Mouse (Mus musculus): Measurements from ENCODE around the gene Hnf1a. TPM values are rescaled to one million over a fixed set of nuclear protein-coding genes. Genes with fewer than 3 reads are reported as not detected.

Gene Hnf1a
- polyA plus RNA-seq, 1 experiment from 2014 or later, result not detected

GRCm38 (mm10) chr5:114961590-114962360 is 9.1 kb downstream of the Hnf1a start:
- ATAC-seq (ENCODE audit: insufficient read depth, low FRiP score, low TSS enrichment), result no peak
- H3K27ac ChIP-seq (ENCODE audit: low read depth, low read length), result no peak overlapping the region
- H3K4me1 ChIP-seq (ENCODE audit: control insufficient read depth, insufficient read depth, low read length), result no peaks in the 10 kb centered on the region
- no peaks in the 10 kb centered on the region for H3K9me3 ChIP-seq (ENCODE audit: control insufficient read depth, low read length)
- peak overlapping the region; percentile 10; the same call in 1 of the 2 replicates for H3K9ac ChIP-seq (ENCODE audit: low read length)
- no peaks in the 10 kb centered on the region for H3K27me3 ChIP-seq (ENCODE audit: control insufficient read depth, insufficient read depth, low read length)
- 47% methylated on average over 4 of the region's 4 CpGs for WGBS
- H3K4me3 ChIP-seq (ENCODE audit: low read depth, low read length), result no peak overlapping the region
- peak; percentile 41 for DNase-seq (ENCODE audit: low spot score)
- H3K4me2 ChIP-seq (ENCODE audit: low read depth), result no peak overlapping the region
- no peaks in the 10 kb centered on the region for H3K36me3 ChIP-seq (ENCODE audit: control insufficient read depth, insufficient read depth, low read length)

GRCm38 (mm10) chr5:114958069-114958468 is 12.8 kb downstream of the Hnf1a start:
- 91% methylated on average over 5 of the region's 5 CpGs for WGBS
- Histone ChIP-seq H3K4me2 (ENCODE audit: low read depth) (no peak overlapping the region), H3K4me3 (ENCODE audit: low read depth, low read length) (no peak overlapping the region), H3K27me3 (ENCODE audit: control insufficient read depth, insufficient read depth, low read length) (no peaks in the 10 kb centered on the region), H3K36me3 (ENCODE audit: control insufficient read depth, insufficient read depth, low read length) (no peaks in the 10 kb centered on the region), H3K4me1 (ENCODE audit: control insufficient read depth, insufficient read depth, low read length) (no peaks in the 10 kb centered on the region), H3K9me3 (ENCODE audit: control insufficient read depth, low read length) (no peaks in the 10 kb centered on the region), H3K9ac (ENCODE audit: low read length) (no peak overlapping the region), H3K27ac (ENCODE audit: low read depth, low read length) (no peak overlapping the region)
- DNase-seq (ENCODE audit: low spot score) (no peak), ATAC-seq (ENCODE audit: insufficient read depth, low FRiP score, low TSS enrichment) (no peak)

- DNase-seq (ENCODE audit: low spot score) (no peak), ATAC-seq (ENCODE audit: insufficient read depth, low FRiP score, low TSS enrichment) (no peak)
- no peaks in the 10 kb centered on the region for H3K9me3 ChIP-seq (ENCODE audit: control insufficient read depth, low read length)
- no peaks in the 10 kb centered on the region for H3K36me3 ChIP-seq (ENCODE audit: control insufficient read depth, insufficient read depth, low read length)
- 0 out of 2 replicates have a peak, but pooled peaks cover 2% of the 10 kb centered on the region for H3K4me1 ChIP-seq (ENCODE audit: control insufficient read depth, insufficient read depth, low read length)
- H3K4me2 ChIP-seq (ENCODE audit: low read depth), result no peak overlapping the region
- H3K27me3 ChIP-seq (ENCODE audit: control insufficient read depth, insufficient read depth, low read length), result no peaks in the 10 kb centered on the region
- H3K4me3 ChIP-seq (ENCODE audit: low read depth, low read length), result no peak overlapping the region
- WGBS, result 91% methylated on average over 14 of the region's 14 CpGs
- no peak overlapping the region for H3K9ac ChIP-seq (ENCODE audit: low read length)
- H3K27ac ChIP-seq (ENCODE audit: low read depth, low read length), result no peak overlapping the region
Observed at GRCm38 (mm10) chr5:114953326-114953725, 17.6 kb downstream of the Hnf1a start.

DNA sequence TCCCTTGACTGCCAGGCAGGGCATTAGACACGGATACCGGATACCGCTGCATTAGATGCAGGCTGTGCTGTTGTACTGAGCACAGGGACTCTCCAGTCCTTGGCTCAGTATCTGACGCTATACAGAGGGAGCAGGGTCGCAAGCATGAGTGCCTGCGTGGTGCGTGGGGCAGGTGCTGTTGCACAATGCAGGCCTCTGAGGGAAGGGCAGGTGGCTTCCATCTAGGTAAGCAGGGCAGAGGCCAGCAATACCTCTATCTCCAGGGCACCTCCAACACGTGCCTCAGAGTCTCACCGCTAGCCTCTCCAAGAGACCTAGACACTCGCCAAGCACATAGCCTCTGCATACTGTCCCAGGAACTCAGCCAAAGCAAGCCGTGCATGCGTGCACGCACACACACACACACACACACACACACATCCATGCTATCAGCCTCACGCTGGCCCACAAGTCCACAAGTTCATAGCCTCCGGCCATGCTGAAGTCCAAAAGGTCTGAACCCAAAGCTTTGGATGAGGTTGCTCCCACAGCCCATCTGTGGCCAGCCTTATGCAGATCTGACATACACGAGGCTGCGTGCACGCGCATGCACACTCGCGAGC is 19.5 kb downstream of the Hnf1a start:
- Histone ChIP-seq H3K27me3 (ENCODE audit: control insufficient read depth, insufficient read depth, low read length) (no peaks in the 10 kb centered on the region), H3K4me3 (ENCODE audit: low read depth, low read length) (no peak overlapping the region), H3K36me3 (ENCODE audit: control insufficient read depth, insufficient read depth, low read length) (peaks cover 5% of the 10 kb centered on the region), H3K4me2 (ENCODE audit: low read depth) (no peak overlapping the region), H3K9me3 (ENCODE audit: control insufficient read depth, low read length) (no peaks in the 10 kb centered on the region), H3K4me1 (ENCODE audit: control insufficient read depth, insufficient read depth, low read length) (0 out of 2 replicates have a peak, but pooled peaks cover 2% of the 10 kb centered on the region), H3K27ac (ENCODE audit: low read depth, low read length) (no peak overlapping the region), H3K9ac (ENCODE audit: low read length) (no peak overlapping the region)
- DNase-seq (ENCODE audit: low spot score), result no peak
- 86% methylated on average over 21 of the region's 21 CpGs for WGBS
- no peak for ATAC-seq (ENCODE audit: insufficient read depth, low FRiP score, low TSS enrichment)

GRCm38 (mm10) chr5:114950669-114951068 is 20.2 kb downstream of the Hnf1a start:
- DNase-seq (ENCODE audit: low spot score), result no peak
- ATAC-seq (ENCODE audit: insufficient read depth, low FRiP score, low TSS enrichment), result no peak
- Histone ChIP-seq H3K4me2 (ENCODE audit: low read depth) (no peak overlapping the region), H3K27me3 (ENCODE audit: control insufficient read depth, insufficient read depth, low read length) (no peaks in the 10 kb centered on the region), H3K9me3 (ENCODE audit: control insufficient read depth, low read length) (no peaks in the 10 kb centered on the region), H3K4me3 (ENCODE audit: low read depth, low read length) (no peak overlapping the region), H3K4me1 (ENCODE audit: control insufficient read depth, insufficient read depth, low read length) (0 out of 2 replicates have a peak, but pooled peaks cover 2% of the 10 kb centered on the region), H3K36me3 (ENCODE audit: control insufficient read depth, insufficient read depth, low read length) (peaks cover 6% of the 10 kb centered on the region), H3K9ac (ENCODE audit: low read length) (peak overlapping the region; percentile 22; the same call in 1 of the 2 replicates), H3K27ac (ENCODE audit: low read depth, low read length) (no peak overlapping the region)
- WGBS, result 67% methylated on average over 12 of the region's 12 CpGs

GRCm38 (mm10) chr5:114949812-114950211 is 21.1 kb downstream of the Hnf1a start:
- ATAC-seq (ENCODE audit: insufficient read depth, low FRiP score, low TSS enrichment), result no peak
- no peaks in the 10 kb centered on the region for H3K9me3 ChIP-seq (ENCODE audit: control insufficient read depth, low read length)

DNA sequence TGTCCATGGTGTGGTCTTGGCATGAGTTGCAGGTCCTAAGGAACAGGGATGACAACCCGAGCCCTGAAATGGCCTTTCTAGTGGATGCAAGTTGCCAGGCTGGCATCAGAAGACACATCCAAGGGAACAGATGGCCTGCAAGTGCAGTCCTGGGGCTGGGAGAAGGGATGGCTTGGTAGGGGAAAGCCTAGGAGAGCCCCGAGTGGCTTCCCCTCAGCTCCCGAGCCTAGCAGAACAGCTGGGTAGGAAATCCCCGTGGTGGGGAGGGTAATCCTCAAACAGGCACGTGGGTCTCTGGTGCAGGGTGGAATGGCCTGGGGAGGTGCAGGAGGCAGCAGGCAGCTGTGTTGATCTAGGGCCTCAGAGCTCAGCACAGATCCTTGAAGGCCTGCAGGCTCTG is 21.6 kb downstream of the Hnf1a start:
- Histone ChIP-seq H3K4me2 (ENCODE audit: low read depth) (no peak overlapping the region), H3K4me3 (ENCODE audit: low read depth, low read length) (no peak overlapping the region), H3K9ac (ENCODE audit: low read length) (no peak overlapping the region), H3K27ac (ENCODE audit: low read depth, low read length) (no peak overlapping the region), H3K27me3 (ENCODE audit: control insufficient read depth, insufficient read depth, low read length) (no peaks in the 10 kb centered on the region), H3K9me3 (ENCODE audit: control insufficient read depth, low read length) (no peaks in the 10 kb centered on the region), H3K4me1 (ENCODE audit: control insufficient read depth, insufficient read depth, low read length) (0 out of 2 replicates have a peak, but pooled peaks cover 2% of the 10 kb centered on the region), H3K36me3 (ENCODE audit: control insufficient read depth, insufficient read depth, low read length) (peaks cover 7% of the 10 kb centered on the region)
- WGBS, result 80% methylated on average over 5 of the region's 5 CpGs
- no peak for ATAC-seq (ENCODE audit: insufficient read depth, low FRiP score, low TSS enrichment)
- no peak for DNase-seq (ENCODE audit: low spot score)

More at GRCm38 (mm10) chr5:114949812-114950211, 21.1 kb downstream of the Hnf1a start:
- Histone ChIP-seq H3K9ac (ENCODE audit: low read length) (no peak overlapping the region), H3K27me3 (ENCODE audit: control insufficient read depth, insufficient read depth, low read length) (no peaks in the 10 kb centered on the region), H3K4me2 (ENCODE audit: low read depth) (no peak overlapping the region), H3K4me3 (ENCODE audit: low read depth, low read length) (no peak overlapping the region), H3K36me3 (ENCODE audit: control insufficient read depth, insufficient read depth, low read length) (peaks cover 7% of the 10 kb centered on the region), H3K4me1 (ENCODE audit: control insufficient read depth, insufficient read depth, low read length) (0 out of 2 replicates have a peak, but pooled peaks cover 2% of the 10 kb centered on the region), H3K27ac (ENCODE audit: low read depth, low read length) (no peak overlapping the region)
- 75% methylated on average over 9 of the region's 9 CpGs for WGBS
- DNase-seq (ENCODE audit: low spot score), result no peak

DNA sequence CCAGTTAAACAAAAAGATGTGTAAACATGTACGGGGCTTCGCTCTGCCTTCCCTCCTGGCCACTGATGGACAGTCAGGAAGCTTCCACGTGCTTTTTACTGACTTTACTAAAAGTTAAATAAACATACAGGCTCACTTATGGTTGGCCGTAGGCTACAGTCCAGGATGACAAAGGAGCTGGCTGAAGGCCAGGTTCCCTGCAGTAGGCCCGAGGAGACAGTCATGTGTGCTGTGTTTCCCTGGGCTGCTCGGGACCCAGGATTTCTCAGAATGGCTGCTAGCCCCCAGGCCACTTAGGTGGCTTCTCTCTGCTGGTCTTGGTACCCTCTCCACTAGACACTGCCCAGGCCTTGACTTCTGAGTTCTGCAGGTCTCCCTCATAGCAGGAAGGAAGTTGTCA is 22.0 kb downstream of the Hnf1a start:
- WGBS, result 76% methylated on average over 6 of the region's 6 CpGs

More for the DNA sequence above, 22.0 kb downstream of the Hnf1a start:
- DNase-seq (ENCODE audit: low spot score), result no peak
- ATAC-seq (ENCODE audit: insufficient read depth, low FRiP score, low TSS enrichment), result no peak
- H3K27ac ChIP-seq (ENCODE audit: low read depth, low read length), result no peak overlapping the region
- no peak overlapping the region for H3K4me2 ChIP-seq (ENCODE audit: low read depth)
- H3K36me3 ChIP-seq (ENCODE audit: control insufficient read depth, insufficient read depth, low read length), result peaks cover 7% of the 10 kb centered on the region
- H3K9me3 ChIP-seq (ENCODE audit: control insufficient read depth, low read length), result no peaks in the 10 kb centered on the region
- no peak overlapping the region for H3K9ac ChIP-seq (ENCODE audit: low read length)
- no peak overlapping the region for H3K4me3 ChIP-seq (ENCODE audit: low read depth, low read length)
- no peaks in the 10 kb centered on the region for H3K27me3 ChIP-seq (ENCODE audit: control insufficient read depth, insufficient read depth, low read length)
- H3K4me1 ChIP-seq (ENCODE audit: control insufficient read depth, insufficient read depth, low read length), result 0 out of 2 replicates have a peak, but pooled peaks cover 2% of the 10 kb centered on the region

Measured in neural tube, embryonic 11.5 days (tissue).